Mouse (Mus musculus) forebrain, embryonic 16.5 days (tissue): ENCODE results near the gene Jazf1. TPM values are rescaled to one million over a fixed set of nuclear protein-coding genes. Genes with fewer than 3 reads are reported as not detected.

ENCODE experiments used
- ATAC-seq: fragments of 200-750 bp; cut with Nextera tagmentation; 2 replicates; pipeline ENCODE4 v1.8.0; 2017; ENCODE audit warnings: mild to moderate bottlenecking, moderate library complexity
- H3K27ac ChIP-seq: fragments of 300-500 bp; sonication (generic); 2 replicates; pipeline ENCODE4 v1.5.1; 2014; ENCODE audit warnings: low read length, control low read depth
- H3K27me3 ChIP-seq: fragments of 300-500 bp; sonication (generic); replicated peaks from 2 replicates; pipeline ENCODE4 v1.6.1; 2014; ENCODE audit warnings: low read length; ENCODE audit not compliant: control insufficient read depth, insufficient read depth
- H3K36me3 ChIP-seq: fragments of 300-500 bp; sonication (generic); 2 replicates; pipeline ENCODE4 v1.6.1; 2014; ENCODE audit not compliant: control insufficient read depth, insufficient read depth
- H3K4me1 ChIP-seq: fragments of 300-500 bp; sonication (generic); replicated peaks from 2 replicates; pipeline ENCODE4 v1.6.1; 2014; ENCODE audit warnings: low read length; ENCODE audit not compliant: control insufficient read depth, insufficient read depth
- H3K4me2 ChIP-seq: fragments of 300-500 bp; sonication (generic); 2 replicates; pipeline ENCODE4 v1.6.1; 2014; ENCODE audit warnings: mild to moderate bottlenecking, low read length, control low read depth
- H3K4me3 ChIP-seq: fragments of 300-500 bp; sonication (generic); replicated peaks from 2 replicates; pipeline ENCODE4 v1.5.1; 2014; ENCODE audit warnings: mild to moderate bottlenecking, low read length, control low read depth
- H3K9ac ChIP-seq: fragments of 300-500 bp; sonication (generic); replicated peaks from 2 replicates; pipeline ENCODE4 v1.6.1; 2014; ENCODE audit warnings: low read depth, low read length, control low read depth
- H3K9me3 ChIP-seq: fragments of 300-500 bp; sonication (generic); 2 replicates; pipeline ENCODE4 v1.6.1; 2016; ENCODE audit warnings: low read length; ENCODE audit not compliant: control insufficient read depth
- WGBS: fragments of 180-500 bp; shearing (Covaris S2); extraction: QIAGEN DNeasy Blood & Tissue Kit; methylation state at CpG from one replicate; pipeline ENCODE4 v1.1.7; 2014; 5-methylcytosine and 5-hydroxymethylcytosine counted together
- polyA plus RNA-seq: library from polyadenylated mRNA; unstranded; fragments of >200 nt; fragmentation: Nextera tagmentation; extraction: Ambion mirVana; gene quantifications from 2 replicates; pipeline ENCODE4 v1.2.1, GENCODE M21; 2015

Gene Jazf1
- polyA plus RNA-seq, result 37.0 and 37.9 TPM in 2 replicates

- Histone ChIP-seq H3K27me3 (no peaks in the 10 kb centered on the region), H3K4me1 (peaks cover 19% of the 10 kb centered on the region), H3K9ac (peak within 1 kb of the TSS; percentile 84), H3K4me2 (peak within 1 kb of the TSS; percentile 91), H3K9me3 (no peaks in the 10 kb centered on the region), H3K4me3 (peak within 1 kb of the TSS; percentile 57), H3K27ac (peak within 1 kb of the TSS; percentile 68), H3K36me3 (no peaks in the 10 kb centered on the region)
- WGBS, result 1% methylated on average over 44 of the region's 133 CpGs
- ATAC-seq, result peak; percentile 76
Observed at GRCm38 (mm10) chr6:53067989-53068874, at the start of gene Jazf1. TSS of gene Jazf1 (minus strand) at chr6:53068631.

- no peak for ATAC-seq
- Histone ChIP-seq H3K36me3 (no peaks in the 10 kb centered on the region), H3K4me2 (no peak overlapping the region), H3K4me3 (no peak overlapping the region), H3K9ac (no peak overlapping the region), H3K9me3 (no peaks in the 10 kb centered on the region), H3K27ac (no peak overlapping the region), H3K4me1 (no peaks in the 10 kb centered on the region), H3K27me3 (no peaks in the 10 kb centered on the region)
- WGBS, result 73% methylated on average over 1 of the region's 1 CpGs
Observed at GRCm38 (mm10) chr6:53117855-53118254, 49.4 kb upstream of the Jazf1 start.

GRCm38 (mm10) chr6:53086879-53087278, 18.4 kb upstream of the Jazf1 start:
- Histone ChIP-seq H3K27ac (no peak overlapping the region), H3K36me3 (no peaks in the 10 kb centered on the region), H3K4me1 (no peaks in the 10 kb centered on the region), H3K4me3 (no peak overlapping the region), H3K4me2 (no peak overlapping the region), H3K27me3 (no peaks in the 10 kb centered on the region), H3K9me3 (no peaks in the 10 kb centered on the region), H3K9ac (no peak overlapping the region)
- ATAC-seq, result no peak
- 51% methylated on average over 4 of the region's 4 CpGs for WGBS

DNA sequence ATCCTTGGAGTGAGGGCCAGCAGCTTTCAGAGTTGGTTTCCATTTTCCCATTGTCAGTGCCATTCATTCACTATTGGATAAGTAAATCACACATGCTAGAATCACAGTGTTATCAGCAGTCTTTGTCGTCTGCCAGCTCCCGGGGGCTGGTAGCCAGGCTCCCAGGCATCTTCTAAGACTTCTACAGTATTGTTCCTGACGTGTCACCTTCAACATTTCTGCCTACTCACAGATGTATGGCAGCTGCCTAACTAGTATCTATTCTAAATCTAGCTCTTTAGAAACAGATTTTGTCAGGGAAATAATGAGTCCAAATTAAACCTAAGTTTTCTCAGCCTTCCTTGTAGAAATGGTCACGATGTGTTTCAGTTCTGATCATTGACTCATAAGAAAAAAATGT, 12.8 kb upstream of the Jazf1 start:
- no peaks in the 10 kb centered on the region for H3K9me3 ChIP-seq
- H3K27ac ChIP-seq, result no peak overlapping the region
- no peak for ATAC-seq
- H3K4me3 ChIP-seq, result no peak overlapping the region
- H3K4me2 ChIP-seq, result no peak overlapping the region
- no peaks in the 10 kb centered on the region for H3K4me1 ChIP-seq
- H3K27me3 ChIP-seq, result no peaks in the 10 kb centered on the region
- no peaks in the 10 kb centered on the region for H3K36me3 ChIP-seq
- WGBS, result 70% methylated on average over 4 of the region's 4 CpGs
- H3K9ac ChIP-seq, result no peak overlapping the region

GRCm38 (mm10) chr6:53078671-53079070, 10.2 kb upstream of the Jazf1 start:
- 13% methylated on average over 2 of the region's 2 CpGs for WGBS
- no peaks in the 10 kb centered on the region for H3K36me3 ChIP-seq
- H3K4me2 ChIP-seq, result no peak overlapping the region
- H3K4me1 ChIP-seq, result no peaks in the 10 kb centered on the region
- H3K27me3 ChIP-seq, result no peaks in the 10 kb centered on the region
- no peak overlapping the region for H3K9ac ChIP-seq
- H3K9me3 ChIP-seq, result no peaks in the 10 kb centered on the region
- no peak for ATAC-seq
- H3K27ac ChIP-seq, result no peak overlapping the region
- H3K4me3 ChIP-seq, result no peak overlapping the region

- Histone ChIP-seq H3K4me1 (peaks cover 19% of the 10 kb centered on the region), H3K9me3 (no peaks in the 10 kb centered on the region), H3K4me3 (no peak overlapping the region), H3K27ac (no peak overlapping the region), H3K4me2 (no peak overlapping the region), H3K9ac (no peak overlapping the region), H3K36me3 (no peaks in the 10 kb centered on the region), H3K27me3 (no peaks in the 10 kb centered on the region)
- 82% methylated on average over 6 of the region's 6 CpGs for WGBS
- ATAC-seq, result no peak
Observed at GRCm38 (mm10) chr6:53071732-53072131, 3.3 kb upstream of the Jazf1 start.

DNA sequence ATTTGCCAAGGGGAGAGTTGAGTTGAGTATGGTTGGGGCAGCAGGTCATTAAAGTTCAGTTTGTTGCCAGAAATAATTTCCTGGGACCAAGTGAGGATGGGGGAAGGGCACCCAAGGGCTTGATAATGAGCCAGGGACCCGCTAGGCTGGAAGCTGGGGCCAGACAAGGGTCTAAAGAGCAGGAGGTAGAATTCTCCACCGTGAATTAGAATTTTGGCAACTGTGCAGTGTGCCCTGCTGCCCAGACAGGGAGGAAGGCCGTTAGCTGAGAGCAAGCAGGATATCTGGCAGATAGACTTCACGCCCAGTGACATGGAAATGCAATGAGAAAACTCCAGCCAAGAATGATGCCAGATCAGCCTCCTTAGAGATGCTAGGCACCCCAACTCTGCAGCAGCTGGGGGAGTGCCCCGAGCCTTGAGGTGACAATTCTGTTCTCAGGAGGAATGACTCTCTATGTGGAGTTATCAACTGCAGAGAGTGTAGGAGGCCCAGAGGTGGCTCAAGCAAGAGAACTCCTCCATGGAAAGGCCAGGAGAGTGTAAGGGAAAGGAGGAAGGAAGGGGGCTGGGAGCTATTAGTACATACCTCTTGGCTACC, 1.6 kb upstream of the Jazf1 start:
- H3K9me3 ChIP-seq, result no peaks in the 10 kb centered on the region
- H3K4me3 ChIP-seq, result no peak overlapping the region
- no peak overlapping the region; the same call in 1 of the 2 replicates for H3K27ac ChIP-seq
- WGBS, result 16% methylated on average over 5 of the region's 5 CpGs
- no peak overlapping the region for H3K9ac ChIP-seq
- H3K27me3 ChIP-seq, result no peaks in the 10 kb centered on the region
- ATAC-seq, result peak; percentile 18; the same call in 1 of the 2 replicates
- H3K4me2 ChIP-seq, result no peak overlapping the region
- H3K4me1 ChIP-seq, result peaks cover 19% of the 10 kb centered on the region
- no peaks in the 10 kb centered on the region for H3K36me3 ChIP-seq

- Histone ChIP-seq H3K36me3 (no peaks in the 10 kb centered on the region), H3K27ac (peak overlapping the region; percentile 68), H3K4me2 (peak overlapping the region; percentile 91), H3K9ac (peak overlapping the region; percentile 84), H3K9me3 (no peaks in the 10 kb centered on the region), H3K4me3 (peak overlapping the region; percentile 57), H3K4me1 (peaks cover 19% of the 10 kb centered on the region), H3K27me3 (no peaks in the 10 kb centered on the region)
- WGBS, result 0% methylated on average over 6 of the region's 6 CpGs
- ATAC-seq, result peak; percentile 43; the same call in 1 of the 2 replicates
Observed at GRCm38 (mm10) chr6:53068875-53069178, 396 bp upstream of the Jazf1 start.

GRCm38 (mm10) chr6:53067446-53067988, 914 bp downstream of the Jazf1 start:
- Histone ChIP-seq H3K9ac (peak overlapping the region; percentile 84), H3K9me3 (no peaks in the 10 kb centered on the region), H3K27me3 (no peaks in the 10 kb centered on the region), H3K27ac (peak overlapping the region; percentile 68), H3K4me1 (peaks cover 19% of the 10 kb centered on the region), H3K36me3 (no peaks in the 10 kb centered on the region), H3K4me2 (peak overlapping the region; percentile 91), H3K4me3 (peak overlapping the region; percentile 57)
- ATAC-seq, result peak; percentile 22
- 3% methylated on average over 20 of the region's 41 CpGs for WGBS
